Mouse (Mus musculus): ENCODE results near the gene Calm2.
A peak's percentile ranks its signal among the peaks of the same experiment; 100 is the strongest.

Gene Calm2

DNA sequence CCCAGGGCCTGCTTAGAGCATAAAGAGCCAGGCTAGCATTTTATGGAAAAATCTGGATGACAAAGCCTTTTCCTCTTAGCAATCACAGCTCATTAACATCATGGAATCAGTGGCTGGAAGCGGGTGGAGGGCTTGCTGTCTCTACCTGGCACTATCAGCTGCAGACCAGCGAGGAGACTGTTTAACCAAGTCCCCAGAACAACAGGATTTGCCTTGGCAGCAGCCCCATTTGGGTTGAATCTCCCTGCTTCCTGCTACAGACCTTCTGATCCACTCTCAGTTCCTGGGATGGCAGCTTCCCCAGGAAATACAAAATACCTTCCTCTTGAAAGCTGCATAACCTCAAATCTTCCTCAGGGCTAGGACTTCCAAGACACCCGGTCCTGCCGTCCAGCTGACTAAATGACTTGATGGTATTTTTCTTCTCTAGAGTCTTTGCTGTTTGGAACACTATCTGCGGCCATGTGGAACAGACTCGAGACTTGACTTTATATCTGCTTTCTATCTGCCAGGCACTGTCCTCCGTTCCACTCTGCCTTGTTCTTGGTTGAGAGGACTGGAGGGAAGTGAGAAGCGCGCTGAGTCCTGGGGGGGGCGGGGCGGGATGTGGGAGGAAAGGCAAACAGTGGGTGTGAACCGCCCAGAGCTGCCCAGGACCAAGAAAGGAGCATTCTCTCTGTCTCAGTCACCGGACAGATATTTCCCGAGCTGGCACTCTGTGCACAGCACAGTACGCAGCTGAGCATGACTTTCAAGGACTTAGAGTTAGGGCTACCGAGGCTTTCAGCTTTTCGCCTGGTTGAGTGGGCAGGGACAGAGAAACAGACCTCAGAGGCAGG, 12.4 kb upstream of the Calm2 start:
- DNase-seq (ENCODE audit: low spot score in 2 of 2) = no peak

DNA sequence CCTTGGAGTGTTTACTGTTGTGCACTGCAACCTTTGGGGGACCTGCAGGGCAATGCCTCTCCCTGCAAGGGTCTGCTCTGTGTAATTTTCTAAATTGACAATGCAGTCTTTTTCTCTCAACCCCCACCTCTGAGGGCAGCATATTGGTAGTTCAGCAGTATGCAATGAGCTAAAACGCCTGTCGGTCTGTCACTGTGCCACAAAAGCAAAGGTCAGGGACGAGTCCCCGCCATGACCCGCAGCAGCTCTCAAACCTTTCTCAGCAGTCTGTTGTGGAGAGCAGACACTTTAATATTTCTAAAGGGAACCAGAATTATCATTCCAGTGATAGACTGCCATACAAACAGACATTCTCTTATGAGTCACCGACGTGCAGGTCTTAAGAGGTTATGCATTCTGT, 11.2 kb upstream of the Calm2 start:
- no peak for DNase-seq (ENCODE audit: low spot score in 2 of 2)

- no peak for DNase-seq (ENCODE audit: low spot score in 2 of 2)
Measured at GRCm38 (mm10) chr17:87454121-87454520, 7.4 kb upstream of the Calm2 start.

DNA sequence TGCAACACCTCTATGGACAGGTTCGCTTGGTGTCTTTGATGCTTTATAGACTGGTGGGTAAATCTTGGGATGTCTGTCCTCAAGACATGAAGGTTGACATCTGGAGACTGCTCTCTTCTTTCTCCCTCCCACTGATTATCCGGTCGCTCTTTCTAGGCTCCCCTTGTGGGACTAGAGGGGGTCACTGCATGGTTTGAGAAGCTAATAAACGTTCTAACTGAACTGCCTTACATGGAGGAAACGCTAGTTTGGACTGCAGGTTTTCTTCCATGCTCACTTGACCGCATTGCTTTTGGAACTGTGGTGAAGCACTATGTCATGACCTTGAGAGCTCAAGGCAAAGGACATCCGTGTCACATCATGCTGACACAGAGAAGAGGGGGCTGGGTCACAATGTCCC, 6.6 kb upstream of the Calm2 start:
- no peak for DNase-seq (ENCODE audit: low spot score in 2 of 2)

DNA sequence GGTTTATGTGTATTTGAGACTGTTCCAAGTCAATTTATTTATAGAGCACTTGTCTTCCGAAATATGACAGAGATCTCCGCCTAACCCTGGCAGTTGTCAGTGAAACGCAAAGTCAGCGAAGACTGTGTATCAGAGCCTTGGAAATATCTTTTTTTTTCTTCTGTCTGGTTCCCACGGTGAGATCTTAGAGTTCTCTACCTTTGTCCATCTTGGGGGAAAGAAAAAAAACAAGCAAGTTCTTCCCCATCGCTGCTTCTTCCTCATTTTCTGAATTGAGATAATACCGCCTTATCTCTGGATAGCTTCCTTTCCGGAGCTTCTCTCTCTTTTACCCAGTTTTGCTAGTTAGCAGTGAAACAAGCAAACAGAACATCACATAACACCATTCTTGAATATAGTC, 2.1 kb upstream of the Calm2 start:
- no peak for DNase-seq (ENCODE audit: low spot score in 2 of 2)

GRCm38 (mm10) chr17:87448339-87448738, 1.6 kb upstream of the Calm2 start:
- DNase-seq (ENCODE audit: low spot score in 2 of 2) = no peak

DNA sequence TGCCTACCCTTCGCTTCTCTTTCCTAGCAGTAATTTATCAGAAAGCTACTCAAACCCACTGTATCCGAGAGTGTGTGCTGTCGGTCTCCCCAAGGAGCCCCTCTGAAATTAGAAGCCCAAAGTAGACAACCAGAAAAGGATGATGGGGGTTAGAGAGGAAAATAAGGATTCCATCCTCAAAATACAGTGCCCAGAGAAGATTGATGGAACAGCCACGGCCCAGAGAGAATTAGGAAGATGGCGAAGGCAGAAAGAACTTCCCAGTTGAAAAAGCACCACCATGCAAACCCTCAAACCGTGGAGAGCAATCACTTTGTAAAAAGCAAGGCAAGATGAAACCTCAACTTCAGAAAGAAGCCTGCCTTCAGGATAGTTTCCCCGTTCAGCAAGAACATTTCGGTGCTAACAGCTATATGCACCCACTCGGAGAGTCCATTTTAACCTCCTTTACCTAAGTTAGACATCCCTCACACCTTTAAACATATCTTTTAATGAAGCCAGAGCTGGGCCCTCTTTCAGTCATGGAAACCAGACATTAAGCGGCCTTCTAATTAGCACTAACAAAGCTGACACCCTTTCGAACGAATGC, 971 bp upstream of the Calm2 start:
- no peak for DNase-seq (ENCODE audit: low spot score in 2 of 2)

DNA sequence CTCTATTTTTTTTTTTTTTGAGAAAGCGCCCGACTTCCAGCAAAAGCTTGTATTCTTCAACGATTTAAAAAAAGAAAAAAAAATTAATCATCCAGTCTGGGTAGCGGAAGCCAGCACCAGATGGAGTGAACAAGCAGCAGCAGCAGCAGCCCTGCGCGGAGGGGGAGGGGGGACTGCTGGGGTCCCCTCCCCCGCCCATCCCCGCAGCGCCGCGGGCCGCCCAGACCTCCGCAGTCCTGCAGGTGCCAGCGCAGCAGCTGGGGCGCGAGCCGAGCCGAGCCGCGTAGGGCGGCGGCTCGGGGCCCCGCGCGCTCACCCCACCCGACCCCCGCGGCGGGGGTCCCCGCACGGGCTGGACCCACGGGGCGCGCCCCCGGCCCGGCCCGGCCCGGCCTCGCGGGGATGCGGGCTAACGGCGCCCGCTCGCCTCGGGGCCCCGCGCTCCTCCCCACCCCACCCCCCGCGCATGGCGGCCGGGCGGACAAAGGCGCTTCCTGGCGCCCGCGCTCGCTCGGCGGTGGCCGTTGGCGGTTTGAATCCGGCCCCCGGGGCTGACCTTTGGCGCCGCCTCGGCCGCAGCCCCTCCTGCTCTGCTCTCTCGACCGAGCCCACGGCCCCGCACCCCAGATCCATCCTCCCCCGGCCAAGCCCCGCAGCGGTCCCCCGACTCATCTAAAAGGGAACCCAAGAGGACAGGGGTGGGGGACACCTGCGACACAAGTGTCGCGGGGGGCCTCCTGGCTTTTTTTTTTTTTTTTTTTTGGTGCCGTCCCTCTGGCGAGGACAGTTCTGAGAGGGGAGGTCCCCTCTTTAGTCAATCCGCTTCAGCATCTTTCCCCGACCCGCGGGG, 593 bp downstream of the Calm2 start:
- DNase-seq (ENCODE audit: low spot score in 2 of 2) = peak; percentile 80 to 82

DNA sequence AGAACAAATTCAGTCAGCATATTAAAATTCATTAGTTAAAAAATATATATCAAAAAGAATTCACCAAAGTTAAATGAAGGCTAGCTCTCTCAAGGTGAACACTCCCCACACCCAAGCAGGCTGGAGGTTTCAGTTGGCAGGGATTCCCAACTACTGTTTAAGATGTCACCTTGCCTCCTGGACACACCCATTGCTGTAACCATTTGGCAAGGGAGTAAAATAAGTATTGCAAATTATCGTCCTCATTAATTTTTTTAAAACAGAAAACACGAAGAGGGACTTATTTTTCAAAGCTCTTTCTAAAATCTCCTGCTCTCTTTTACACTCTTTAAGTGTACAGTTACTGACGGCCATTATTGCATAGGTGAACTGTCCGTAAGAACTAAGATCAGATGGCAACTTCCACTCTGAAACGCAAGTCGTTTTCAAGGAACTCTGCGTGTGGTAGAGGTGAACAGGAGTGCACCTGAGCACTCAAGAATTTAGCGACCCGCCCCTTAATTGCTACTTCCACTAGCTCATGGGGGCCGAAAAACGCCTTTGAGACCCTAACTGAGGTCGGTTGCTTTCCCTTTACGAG, 1.3 kb downstream of the Calm2 start:
- DNase-seq (ENCODE audit: low spot score in 2 of 2) = no peak

GRCm38 (mm10) chr17:87444763-87445162, 2.0 kb downstream of the Calm2 start:
- no peak for DNase-seq (ENCODE audit: low spot score in 2 of 2)

GRCm38 (mm10) chr17:87441537-87441936, 5.2 kb downstream of the Calm2 start:
- no peak for DNase-seq (ENCODE audit: low spot score in 2 of 2)

DNA sequence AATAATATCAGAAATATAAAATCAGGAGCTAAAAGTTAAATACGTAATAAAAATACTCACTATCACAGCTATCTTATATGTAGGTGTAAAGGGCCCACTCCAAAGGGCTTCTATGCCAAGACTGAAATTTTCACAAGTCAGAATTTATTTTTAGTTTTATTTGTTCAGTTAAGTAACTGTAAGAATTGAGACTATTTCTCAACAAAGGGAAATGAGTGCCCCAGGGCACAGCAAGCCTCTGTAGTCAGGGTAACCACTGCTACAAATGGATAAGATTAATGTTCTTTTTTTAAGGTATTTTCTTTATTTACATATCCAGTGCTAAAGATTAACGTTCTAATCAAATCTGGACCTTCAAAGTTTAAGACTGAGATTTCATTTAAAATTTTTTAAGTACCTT, 7.3 kb downstream of the Calm2 start:
- DNase-seq (ENCODE audit: low spot score in 2 of 2) = no peak

GRCm38 (mm10) chr17:87433929-87434328, 12.8 kb downstream of the Calm2 start:
- DNase-seq (ENCODE audit: low spot score in 2 of 2) = no peak

DNA sequence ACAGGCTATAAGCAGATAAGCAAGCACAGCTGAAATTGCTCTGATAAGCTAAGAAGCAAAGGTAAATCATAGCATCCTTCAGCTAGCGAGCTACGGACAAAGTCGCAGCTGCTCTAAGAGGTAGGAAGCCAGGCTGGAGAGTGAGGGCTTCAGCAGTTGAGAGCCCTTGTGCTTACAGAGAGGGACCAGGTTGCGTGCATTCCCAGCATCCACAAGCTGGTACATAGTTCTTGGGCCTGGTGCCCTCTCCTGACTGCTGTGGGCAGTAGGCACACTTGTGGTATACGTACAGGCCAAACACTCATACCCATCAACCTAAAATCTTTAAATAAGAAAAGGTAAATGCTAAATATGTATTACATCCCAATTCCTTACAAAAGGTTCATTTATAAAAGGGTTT, 14.0 kb downstream of the Calm2 start:
- no peak for DNase-seq (ENCODE audit: low spot score in 2 of 2)

- no peak for DNase-seq (ENCODE audit: low spot score in 2 of 2)
Measured at GRCm38 (mm10) chr17:87432314-87432713, 14.4 kb downstream of the Calm2 start.

GRCm38 (mm10) chr17:87429431-87429830, 17.3 kb downstream of the Calm2 start:
- no peak for DNase-seq (ENCODE audit: low spot score in 2 of 2)

DNA sequence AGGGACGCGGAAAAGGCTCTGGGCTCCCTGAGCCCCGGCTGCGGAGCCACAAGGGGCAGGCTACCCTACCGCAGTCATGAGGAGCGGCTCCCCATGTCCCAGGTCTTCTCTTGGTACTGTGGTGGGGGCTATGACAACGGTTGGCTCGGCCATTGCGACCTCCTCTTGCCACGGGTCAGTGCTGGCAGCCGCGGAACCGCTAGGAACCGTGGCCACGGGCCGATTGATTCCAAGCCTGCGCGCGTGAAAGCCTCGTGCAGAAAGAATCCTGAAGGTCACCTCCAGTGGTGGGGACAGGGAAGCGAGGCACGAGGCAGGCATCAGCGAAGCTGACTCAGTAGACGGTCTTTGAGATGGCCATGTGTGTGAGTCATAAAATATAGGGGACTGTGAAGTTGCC, 19.2 kb downstream of the Calm2 start, which contains the start of gene Stpg4:
Gene Stpg4, minus strand, starts transcription at position 231 of the 400 bp plus-strand sequence.
- DNase-seq (ENCODE audit: low spot score in 2 of 2) = no peak

GRCm38 (mm10) chr17:87418082-87418481, 28.7 kb downstream of the Calm2 start:
- DNase-seq (ENCODE audit: low spot score in 2 of 2) = no peak

- DNase-seq (ENCODE audit: low spot score in 2 of 2) = no peak
Measured at GRCm38 (mm10) chr17:87406646-87407045, 40.1 kb downstream of the Calm2 start.

- no peak for DNase-seq (ENCODE audit: low spot score in 2 of 2)
Measured at GRCm38 (mm10) chr17:87405576-87405975, 41.2 kb downstream of the Calm2 start.

DNA sequence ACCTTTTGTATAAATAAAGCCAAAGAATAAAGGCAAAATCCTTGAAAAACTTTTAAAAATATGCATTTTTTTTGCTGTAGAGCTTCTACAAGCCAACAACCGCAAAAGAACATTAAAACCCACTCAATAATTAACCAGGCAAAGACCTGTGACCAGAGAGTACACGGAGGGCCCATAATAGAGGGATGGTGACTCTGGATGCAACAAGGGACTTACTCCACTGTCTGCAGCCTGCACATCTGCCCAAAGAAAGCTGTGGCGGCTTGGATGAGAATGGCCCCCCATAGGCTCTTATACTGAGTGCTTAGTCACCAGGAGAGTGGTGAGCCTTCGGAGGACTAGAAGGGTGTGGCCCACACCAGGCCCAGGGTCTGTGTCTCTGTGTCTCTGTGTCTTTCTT, 43.3 kb downstream of the Calm2 start:
- no peak for DNase-seq (ENCODE audit: low spot score in 2 of 2)

DNA sequence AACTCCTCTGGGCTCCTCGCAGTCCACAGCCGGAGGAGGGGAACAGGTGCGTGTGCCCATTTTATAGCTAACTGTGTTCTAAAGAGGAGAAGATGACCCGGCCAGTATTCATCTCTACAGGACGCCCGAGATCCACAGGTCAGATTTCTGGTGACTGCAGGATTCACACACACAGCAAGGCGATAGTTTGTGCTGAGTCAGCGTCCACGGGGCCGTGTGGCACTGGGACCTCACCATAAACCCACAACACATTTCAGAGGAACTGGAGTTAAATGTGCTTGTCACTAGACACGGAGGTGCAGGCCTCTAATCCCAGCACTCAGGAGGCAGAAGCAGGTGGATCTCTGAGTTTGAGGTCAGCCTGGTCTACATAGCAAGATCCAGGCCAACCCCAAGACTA, 44.3 kb downstream of the Calm2 start:
- no peak for DNase-seq (ENCODE audit: low spot score in 2 of 2)
